Mouse (Mus musculus): ENCODE measurements around the gene Clybl. TPM values are rescaled to one million over a fixed set of nuclear protein-coding genes. Genes with fewer than 3 reads are reported as not detected.
A peak's percentile ranks its signal among the peaks of the same experiment; 100 is the strongest.

Clybl gene
- polyA plus RNA-seq, 1 experiment from 2014 or later, result 29.1 TPM

- WGBS, result 94% methylated on average over 1 of the region's 1 CpGs
- DNase-seq (ENCODE audit: low spot score) (no peak), ATAC-seq (replicated peaks; ENCODE audit: insufficient number of reproducible peaks, low FRiP score, low TSS enrichment, low read depth) (no peak)
- H3K9ac ChIP-seq (replicated peaks; ENCODE audit: low read length), result no peak overlapping the region
- H3K27ac ChIP-seq (replicated peaks; ENCODE audit: low read depth, low read length), result no peak overlapping the region
- no peaks in the 10 kb centered on the region for H3K27me3 ChIP-seq (ENCODE audit: control insufficient read depth, insufficient read depth, low read length)
- no peak overlapping the region for H3K4me2 ChIP-seq (ENCODE audit: low read depth, low read length)
- H3K36me3 ChIP-seq (replicated peaks; ENCODE audit: control insufficient read depth, insufficient read depth, low read depth, low read length), result no peaks in the 10 kb centered on the region
- no peak overlapping the region for H3K4me3 ChIP-seq (ENCODE audit: low read depth, low read length)
- no peaks in the 10 kb centered on the region for H3K9me3 ChIP-seq (replicated peaks; ENCODE audit: control insufficient read depth, low read length)
- no peaks in the 10 kb centered on the region for H3K4me1 ChIP-seq (ENCODE audit: control insufficient read depth, insufficient read depth, low read length)
Measured at GRCm38 (mm10) chr14:122160916-122161315, 20.6 kb upstream of the Clybl start.

GRCm38 (mm10) chr14:122168912-122169311, 12.6 kb upstream of the Clybl start:
- Histone ChIP-seq H3K4me3 (ENCODE audit: low read depth, low read length) (no peak overlapping the region), H3K4me1 (ENCODE audit: control insufficient read depth, insufficient read depth, low read length) (no peaks in the 10 kb centered on the region), H3K27me3 (ENCODE audit: control insufficient read depth, insufficient read depth, low read length) (no peaks in the 10 kb centered on the region), H3K4me2 (ENCODE audit: low read depth, low read length) (no peak overlapping the region), H3K27ac (replicated peaks; ENCODE audit: low read depth, low read length) (no peak overlapping the region), H3K36me3 (replicated peaks; ENCODE audit: control insufficient read depth, insufficient read depth, low read depth, low read length) (no peaks in the 10 kb centered on the region), H3K9ac (replicated peaks; ENCODE audit: low read length) (no peak overlapping the region), H3K9me3 (replicated peaks; ENCODE audit: control insufficient read depth, low read length) (no peaks in the 10 kb centered on the region)
- WGBS, result 88% methylated on average over 7 of the region's 7 CpGs
- no peak for ATAC-seq (replicated peaks; ENCODE audit: insufficient number of reproducible peaks, low FRiP score, low TSS enrichment, low read depth)
- no peak for DNase-seq (ENCODE audit: low spot score)

DNA sequence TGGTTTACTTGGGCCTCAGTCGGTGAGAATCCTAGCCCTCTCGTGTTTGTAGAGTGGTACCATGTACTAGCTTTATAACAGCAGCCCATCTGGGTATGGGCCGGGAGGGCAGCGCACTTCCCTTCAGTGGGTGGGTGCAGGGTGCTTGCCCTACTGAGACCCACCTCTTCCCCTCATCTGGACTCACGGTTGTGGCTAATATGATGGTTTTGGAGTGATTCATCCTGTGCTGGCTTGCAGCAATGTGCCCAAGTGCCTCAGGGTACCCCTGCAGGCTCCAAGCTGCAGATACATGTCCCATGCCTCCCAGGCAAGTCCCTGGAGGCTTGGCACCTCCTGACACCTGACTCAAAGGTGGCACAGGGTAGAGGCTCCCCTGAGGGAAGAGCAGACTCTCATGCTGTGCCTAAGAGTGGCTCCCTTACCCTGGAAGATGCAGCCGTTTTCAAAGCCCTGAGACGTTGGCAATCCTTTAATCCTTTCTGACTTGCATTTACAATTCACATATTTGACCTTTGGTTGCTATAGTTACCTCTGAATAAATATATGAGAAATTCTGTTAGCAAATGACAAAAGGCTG, 11.2 kb upstream of the Clybl start:
- Histone ChIP-seq H3K4me1 (ENCODE audit: control insufficient read depth, insufficient read depth, low read length) (no peaks in the 10 kb centered on the region), H3K27me3 (ENCODE audit: control insufficient read depth, insufficient read depth, low read length) (no peaks in the 10 kb centered on the region), H3K9me3 (replicated peaks; ENCODE audit: control insufficient read depth, low read length) (no peaks in the 10 kb centered on the region), H3K4me3 (ENCODE audit: low read depth, low read length) (no peak overlapping the region), H3K9ac (replicated peaks; ENCODE audit: low read length) (no peak overlapping the region), H3K36me3 (replicated peaks; ENCODE audit: control insufficient read depth, insufficient read depth, low read depth, low read length) (no peaks in the 10 kb centered on the region), H3K4me2 (ENCODE audit: low read depth, low read length) (no peak overlapping the region), H3K27ac (replicated peaks; ENCODE audit: low read depth, low read length) (no peak overlapping the region)
- DNase-seq (ENCODE audit: low spot score) (no peak), ATAC-seq (replicated peaks; ENCODE audit: insufficient number of reproducible peaks, low FRiP score, low TSS enrichment, low read depth) (no peak; the same call in 1 of the 2 replicates)
- 79% methylated on average over 7 of the region's 7 CpGs for WGBS

DNA sequence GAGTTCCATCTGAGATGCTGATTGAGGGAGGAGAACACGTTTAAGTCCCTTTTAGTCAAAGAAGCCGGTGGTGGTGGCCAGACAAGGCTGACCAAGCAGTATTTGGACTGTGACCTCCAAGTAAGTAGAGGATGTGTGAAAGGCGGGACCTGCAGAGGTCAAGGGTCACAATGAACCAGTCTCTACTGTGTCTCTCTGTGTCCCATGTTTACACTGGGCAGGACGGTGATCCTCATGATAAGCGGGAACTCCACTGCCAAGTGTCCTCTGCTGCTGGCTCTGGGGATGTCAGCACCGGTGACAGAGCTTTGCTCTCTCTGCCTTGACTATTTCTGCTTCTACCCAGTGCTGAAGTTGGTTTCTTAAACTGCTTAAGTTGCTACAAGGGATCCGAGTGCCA, 10.5 kb upstream of the Clybl start:
- ATAC-seq (replicated peaks; ENCODE audit: insufficient number of reproducible peaks, low FRiP score, low TSS enrichment, low read depth), result no peak
- Histone ChIP-seq H3K9ac (replicated peaks; ENCODE audit: low read length) (no peak overlapping the region), H3K27ac (replicated peaks; ENCODE audit: low read depth, low read length) (no peak overlapping the region), H3K36me3 (replicated peaks; ENCODE audit: control insufficient read depth, insufficient read depth, low read depth, low read length) (no peaks in the 10 kb centered on the region), H3K27me3 (ENCODE audit: control insufficient read depth, insufficient read depth, low read length) (no peaks in the 10 kb centered on the region), H3K9me3 (replicated peaks; ENCODE audit: control insufficient read depth, low read length) (no peaks in the 10 kb centered on the region), H3K4me1 (ENCODE audit: control insufficient read depth, insufficient read depth, low read length) (no peaks in the 10 kb centered on the region), H3K4me2 (ENCODE audit: low read depth, low read length) (no peak overlapping the region), H3K4me3 (ENCODE audit: low read depth, low read length) (no peak overlapping the region)
- 77% methylated on average over 7 of the region's 7 CpGs for WGBS
- DNase-seq (ENCODE audit: low spot score), result no peak

- no peak overlapping the region for H3K4me3 ChIP-seq (ENCODE audit: low read depth, low read length)
- WGBS, result 81% methylated on average over 14 of the region's 14 CpGs
Measured at GRCm38 (mm10) chr14:122176263-122176798, 5.2 kb upstream of the Clybl start.

DNA sequence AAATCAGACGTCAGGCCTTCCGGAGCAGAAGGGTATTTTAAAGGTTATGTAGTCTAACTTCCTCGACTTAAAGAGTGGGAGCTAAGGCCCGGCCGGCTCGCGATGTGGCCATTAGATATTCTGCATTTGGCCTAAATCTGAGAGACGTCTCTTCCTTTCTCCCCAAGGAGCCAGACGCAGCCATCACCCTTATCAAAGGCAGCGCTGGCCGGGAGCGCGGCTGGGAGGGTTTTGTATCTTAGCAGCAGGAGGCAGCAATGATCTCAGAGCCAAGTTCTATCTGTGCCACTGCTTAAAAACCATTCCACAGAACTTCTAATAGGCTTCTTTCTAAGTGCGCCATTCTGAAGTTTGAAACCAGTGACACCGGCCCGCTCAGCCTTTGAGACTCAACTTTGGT, 2.2 kb upstream of the Clybl start:
- no peak for DNase-seq (ENCODE audit: low spot score)
- Histone ChIP-seq H3K27ac (replicated peaks; ENCODE audit: low read depth, low read length) (no peak overlapping the region), H3K4me2 (ENCODE audit: low read depth, low read length) (no peak overlapping the region), H3K36me3 (replicated peaks; ENCODE audit: control insufficient read depth, insufficient read depth, low read depth, low read length) (no peaks in the 10 kb centered on the region), H3K4me3 (ENCODE audit: low read depth, low read length) (no peak overlapping the region), H3K9me3 (replicated peaks; ENCODE audit: control insufficient read depth, low read length) (no peaks in the 10 kb centered on the region), H3K27me3 (ENCODE audit: control insufficient read depth, insufficient read depth, low read length) (no peaks in the 10 kb centered on the region), H3K4me1 (ENCODE audit: control insufficient read depth, insufficient read depth, low read length) (0 out of 2 replicates have a peak, but pooled peaks cover 3% of the 10 kb centered on the region), H3K9ac (replicated peaks; ENCODE audit: low read length) (no peak overlapping the region)
- ATAC-seq (replicated peaks; ENCODE audit: insufficient number of reproducible peaks, low FRiP score, low TSS enrichment, low read depth), result no peak
- 63% methylated on average over 16 of the region's 16 CpGs for WGBS

More at GRCm38 (mm10) chr14:122176263-122176798, 5.2 kb upstream of the Clybl start:
- H3K27ac ChIP-seq (replicated peaks; ENCODE audit: low read depth, low read length), result no peak overlapping the region
- H3K4me1 ChIP-seq (ENCODE audit: control insufficient read depth, insufficient read depth, low read length), result 0 out of 2 replicates have a peak, but pooled peaks cover 3% of the 10 kb centered on the region
- ATAC-seq (replicated peaks; ENCODE audit: insufficient number of reproducible peaks, low FRiP score, low TSS enrichment, low read depth) (no peak), DNase-seq (ENCODE audit: low spot score) (no peak)
- H3K27me3 ChIP-seq (ENCODE audit: control insufficient read depth, insufficient read depth, low read length), result no peaks in the 10 kb centered on the region
- H3K9me3 ChIP-seq (replicated peaks; ENCODE audit: control insufficient read depth, low read length), result no peaks in the 10 kb centered on the region
- no peak overlapping the region for H3K9ac ChIP-seq (replicated peaks; ENCODE audit: low read length)
- H3K4me2 ChIP-seq (ENCODE audit: low read depth, low read length), result no peak overlapping the region
- no peaks in the 10 kb centered on the region for H3K36me3 ChIP-seq (replicated peaks; ENCODE audit: control insufficient read depth, insufficient read depth, low read depth, low read length)

GRCm38 (mm10) chr14:122181815-122182157, 282 bp downstream of the Clybl start:
- Histone ChIP-seq H3K9me3 (replicated peaks; ENCODE audit: control insufficient read depth, low read length) (no peaks in the 10 kb centered on the region), H3K4me3 (ENCODE audit: low read depth, low read length) (peak overlapping the region; percentile 67), H3K9ac (replicated peaks; ENCODE audit: low read length) (peak overlapping the region; percentile 68), H3K27me3 (ENCODE audit: control insufficient read depth, insufficient read depth, low read length) (no peaks in the 10 kb centered on the region), H3K36me3 (replicated peaks; ENCODE audit: control insufficient read depth, insufficient read depth, low read depth, low read length) (no peaks in the 10 kb centered on the region), H3K4me1 (ENCODE audit: control insufficient read depth, insufficient read depth, low read length) (0 out of 2 replicates have a peak, but pooled peaks cover 3% of the 10 kb centered on the region), H3K4me2 (ENCODE audit: low read depth, low read length) (peak overlapping the region; percentile 48), H3K27ac (replicated peaks; ENCODE audit: low read depth, low read length) (no peak overlapping the region)
- DNase-seq (ENCODE audit: low spot score) (no peak), ATAC-seq (replicated peaks; ENCODE audit: insufficient number of reproducible peaks, low FRiP score, low TSS enrichment, low read depth) (no peak)
- under 1% methylated on average over 12 of the region's 12 CpGs for WGBS

DNA sequence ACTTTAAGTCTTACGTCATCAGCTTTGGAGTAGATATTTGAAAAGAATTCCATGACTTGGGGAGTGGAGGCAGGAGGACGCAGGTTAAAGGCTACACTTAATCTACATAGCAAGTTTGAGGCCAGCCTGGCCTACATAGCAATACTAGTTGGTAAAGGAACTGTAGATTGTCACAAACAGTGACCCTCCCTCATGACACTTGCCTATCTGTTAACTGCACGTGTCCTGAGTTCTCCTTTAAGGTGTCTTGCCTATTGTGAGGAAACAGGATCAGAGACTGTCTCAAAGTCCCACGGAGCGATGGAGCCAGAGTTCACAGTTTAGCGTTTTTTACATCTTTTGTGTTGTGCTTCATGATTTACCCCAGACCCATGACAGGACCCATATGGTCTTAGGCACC, 716 bp downstream of the Clybl start:
- H3K4me1 ChIP-seq (ENCODE audit: control insufficient read depth, insufficient read depth, low read length), result 0 out of 2 replicates have a peak, but pooled peaks cover 3% of the 10 kb centered on the region
- H3K27me3 ChIP-seq (ENCODE audit: control insufficient read depth, insufficient read depth, low read length), result no peaks in the 10 kb centered on the region
- H3K27ac ChIP-seq (replicated peaks; ENCODE audit: low read depth, low read length), result no peak overlapping the region
- WGBS, result 82% methylated on average over 6 of the region's 6 CpGs
- no peak overlapping the region for H3K4me3 ChIP-seq (ENCODE audit: low read depth, low read length)
- H3K9ac ChIP-seq (replicated peaks; ENCODE audit: low read length), result no peak overlapping the region
- ATAC-seq (replicated peaks; ENCODE audit: insufficient number of reproducible peaks, low FRiP score, low TSS enrichment, low read depth) (no peak), DNase-seq (ENCODE audit: low spot score) (no peak)
- no peak overlapping the region for H3K4me2 ChIP-seq (ENCODE audit: low read depth, low read length)
- H3K36me3 ChIP-seq (replicated peaks; ENCODE audit: control insufficient read depth, insufficient read depth, low read depth, low read length), result no peaks in the 10 kb centered on the region
- H3K9me3 ChIP-seq (replicated peaks; ENCODE audit: control insufficient read depth, low read length), result no peaks in the 10 kb centered on the region

All from embryonic facial prominence, embryonic 11.5 days (tissue).